Mouse (Mus musculus) forebrain, embryonic 12.5 days (tissue): Measurements from ENCODE around the gene Gm6685. TPM values are rescaled to one million over a fixed set of nuclear protein-coding genes. Genes with fewer than 3 reads are reported as not detected.

Experiments used
- polyA plus RNA-seq: library from polyadenylated mRNA; unstranded; fragments of >200 nt; fragmentation: Nextera tagmentation; extraction: Ambion mirVana; gene quantifications from 2 replicates; pipeline ENCODE4 v1.2.1, GENCODE M21; 2016

Gene Gm6685
- polyA plus RNA-seq, 1 experiment from 2014 or later = not detected

Other genes with a start within 250 kb of the Gm6685 start
- 5.8 and 5.9 TPM in 2 replicates for gene Ccdc85a, start 244.5 kb upstream of the Gm6685 start, polyA plus RNA-seq